Mouse (Mus musculus): ENCODE results near the gene Clint1. TPM values are rescaled to one million over a fixed set of nuclear protein-coding genes. Genes with fewer than 3 reads are reported as not detected.

Clint1 gene
- 160 TPM for total RNA-seq (2023)

DNA sequence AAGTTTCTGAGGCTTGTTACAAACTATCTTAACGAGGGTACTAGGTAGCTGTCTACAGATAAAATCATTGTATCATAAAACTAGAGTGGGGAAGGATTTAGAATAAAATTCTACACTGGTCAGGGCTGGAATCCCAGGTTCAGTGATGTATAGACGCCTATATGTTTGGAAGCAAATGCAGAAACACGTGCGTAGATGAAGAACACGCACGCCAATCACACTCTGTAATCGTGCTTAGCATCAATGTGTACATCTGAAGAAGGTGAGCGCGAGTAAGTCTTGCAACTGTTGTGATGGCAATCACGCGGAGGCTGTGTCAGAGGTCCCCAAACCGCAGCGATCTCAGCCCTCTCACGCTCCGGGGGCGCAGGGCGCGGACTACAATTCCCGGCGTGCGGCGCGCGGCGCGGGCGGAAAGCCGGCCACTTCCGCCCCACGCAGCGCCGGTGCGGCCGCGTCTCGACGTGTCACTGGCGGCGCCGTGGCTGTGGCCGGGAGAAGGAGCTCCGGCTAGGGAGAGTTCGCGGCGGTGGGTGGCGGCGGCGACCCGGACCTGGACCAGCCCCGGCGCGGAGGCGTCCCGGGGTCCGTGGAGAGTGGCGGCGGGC is at the start of gene Clint1:
Gene Clint1, plus strand, starts transcription at position 536 of the 608 bp plus-strand sequence.

DNA sequence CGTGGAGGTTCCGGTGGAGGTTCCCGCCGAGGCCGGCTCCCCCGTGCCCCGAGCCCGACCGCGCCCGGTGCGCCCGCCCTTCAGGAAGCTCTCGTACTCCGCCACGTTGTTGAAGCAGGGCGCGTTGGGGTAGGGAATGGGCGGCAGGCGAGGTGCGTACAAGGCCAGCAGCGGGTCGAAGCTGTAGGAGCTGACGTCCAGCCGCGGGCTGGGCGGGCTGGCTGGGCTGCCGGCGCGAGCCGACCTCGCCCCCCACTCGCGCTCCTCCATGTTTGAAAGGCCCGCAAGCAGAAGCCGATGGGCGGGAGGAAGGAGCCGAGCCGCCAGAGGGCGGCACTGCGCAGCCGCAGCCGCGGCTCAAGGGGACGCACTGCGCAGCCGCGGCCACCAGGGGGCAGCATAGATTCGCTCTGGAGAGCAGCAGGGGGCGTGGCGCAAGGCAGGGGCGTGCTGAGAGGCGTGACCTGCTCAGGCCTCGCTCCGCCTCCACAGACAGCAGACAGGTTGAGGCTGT is 92.8 kb downstream of the Clint1 start, which contains the start of gene Lsm11:
Gene Lsm11, minus strand, starts transcription at position 293 of the 514 bp plus-strand sequence.

DNA sequence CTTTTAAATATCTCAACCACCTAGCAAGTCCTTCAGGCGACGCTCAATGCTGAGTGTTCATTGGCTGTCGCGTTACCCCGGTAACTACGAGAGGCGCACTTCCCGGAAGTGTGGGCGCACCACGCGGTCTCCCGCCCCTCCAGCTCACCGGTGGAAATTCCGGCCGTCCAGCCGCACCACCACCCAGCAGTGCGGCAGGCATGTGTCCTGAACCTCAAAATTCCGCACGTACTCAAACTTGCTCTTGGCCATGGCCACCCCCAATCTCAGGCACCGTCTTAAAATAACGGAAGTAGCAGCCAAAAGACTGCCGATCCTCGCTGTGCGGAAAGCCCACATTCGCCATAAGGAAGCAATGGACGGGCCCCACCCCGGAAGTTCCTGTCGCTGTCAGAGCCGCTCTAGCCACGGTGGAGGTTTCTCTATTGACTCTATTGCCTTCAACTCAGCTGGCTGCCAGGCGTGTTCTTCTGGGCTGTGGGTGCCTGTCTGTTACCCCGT is 103.3 kb downstream of the Clint1 start, which contains the start of gene Thg1l:
Gene Thg1l, minus strand, starts transcription at position 368 of the 501 bp plus-strand sequence.

Other genes starting within 250 kb of the Clint1 start
- 6.5 TPM for gene Lsm11, start 92.9 kb downstream of the Clint1 start, total RNA-seq (2023)
- gene Thg1l, start 103.4 kb downstream of the Clint1 start, total RNA-seq (2023), result 7.7 TPM
- not detected for gene Sox30, start 128.3 kb downstream of the Clint1 start, total RNA-seq (2023)
- 3.7 TPM for gene Gm12166, start 200.3 kb downstream of the Clint1 start, total RNA-seq (2023)
- 119 TPM for gene Adam19, start 203.9 kb downstream of the Clint1 start, total RNA-seq (2023)

Measured in CD8-positive naive resting alpha-beta T cell, adult 57 days (primary cell).